18 mouse cellular contexts compared by ENCODE assay signal in genomic region chr5:106748527-106749138, GRCm38 (mm10). TPM values are rescaled to one million over a fixed set of nuclear protein-coding genes. Genes with fewer than 3 reads are reported as not detected.
DNase-seq lines count a peak whose midpoint lies in the region; ATAC-seq lines count a peak whose summit lies in the region.
"Had no signal": no experiment of that assay in that cellular context is flagged by ENCODE, and none has a peak within 500 bp of the region (broad histone marks: within the 10 kb centered on the region; RNA-seq: fewer than 3 reads in every experiment).

No protein-coding gene starts in this region.

- no peak overlapping the region for H3K4me2 ChIP-seq in neural tube, embryonic 11.5 days (ENCODE audit: low read depth)
- H3K4me2 ChIP-seq in neural tube, embryonic 15.5 days: no peak overlapping the region
- no peak overlapping the region for H3K4me2 ChIP-seq in hindbrain, embryonic 12.5 days (replicated peaks)
- no peak overlapping the region for H3K4me2 ChIP-seq in midbrain, embryonic 12.5 days (replicated peaks)
- H3K4me2 ChIP-seq: heart, embryonic 13.5 days; kidney, embryonic 15.5 days; limb, embryonic 13.5 days; liver, embryonic 13.5 days had no signal

- H3K4me1 ChIP-seq in neural tube, embryonic 11.5 days (ENCODE audit: control insufficient read depth, insufficient read depth, low read length): no peaks in the 10 kb centered on the region
- no peaks in the 10 kb centered on the region for H3K4me1 ChIP-seq in neural tube, embryonic 15.5 days
- H3K4me1 ChIP-seq in hindbrain, embryonic 12.5 days: peaks cover 7% of the 10 kb centered on the region
- H3K4me1 ChIP-seq in midbrain, embryonic 12.5 days: no peaks in the 10 kb centered on the region
- H3K4me1 ChIP-seq: heart, embryonic 13.5 days; kidney, embryonic 15.5 days; limb, embryonic 13.5 days; liver, embryonic 13.5 days had no signal

- H3K36me3 ChIP-seq in neural tube, embryonic 11.5 days (ENCODE audit: control insufficient read depth, insufficient read depth, low read length): no peaks in the 10 kb centered on the region
- H3K36me3 ChIP-seq in neural tube, embryonic 15.5 days: no peaks in the 10 kb centered on the region
- no peaks in the 10 kb centered on the region for H3K36me3 ChIP-seq in hindbrain, embryonic 12.5 days
- no peaks in the 10 kb centered on the region for H3K36me3 ChIP-seq in midbrain, embryonic 12.5 days
- H3K36me3 ChIP-seq: heart, embryonic 13.5 days; kidney, embryonic 15.5 days; limb, embryonic 13.5 days; liver, embryonic 13.5 days had no signal

- DNase-seq in neural tube, embryonic 11.5 days (ENCODE audit: low spot score): peak; percentile 29
- no peak for DNase-seq in cerebellum, adult 8-10 months
- no peak for DNase-seq in left cerebral cortex, adult 11 months (ENCODE audit: low spot score)
- no peak for DNase-seq in cerebellum, postnatal 14 days
- DNase-seq: cerebellum, adult 9-11 months; gastrocnemius, postnatal 14 days; heart, adult 18-20 months; heart, postnatal 36 days; liver, embryonic 13.5 days had no signal

- H3K27me3 ChIP-seq in neural tube, embryonic 11.5 days (ENCODE audit: control insufficient read depth, insufficient read depth, low read length): no peaks in the 10 kb centered on the region
- no peaks in the 10 kb centered on the region for H3K27me3 ChIP-seq in neural tube, embryonic 15.5 days (replicated peaks)
- no peaks in the 10 kb centered on the region for H3K27me3 ChIP-seq in hindbrain, embryonic 12.5 days
- H3K27me3 ChIP-seq in midbrain, embryonic 12.5 days: no peaks in the 10 kb centered on the region
- H3K27me3 ChIP-seq: heart, embryonic 13.5 days; kidney, embryonic 15.5 days; limb, embryonic 13.5 days had no signal

- ATAC-seq in neural tube, embryonic 11.5 days (ENCODE audit: insufficient read depth, low FRiP score, low TSS enrichment): no peak
- no peak for ATAC-seq in neural tube, embryonic 15.5 days (ENCODE audit: low FRiP score)
- peak; percentile 71 for ATAC-seq in hindbrain, embryonic 12.5 days (ENCODE audit: low FRiP score)
- peak; percentile 66 for ATAC-seq in midbrain, embryonic 12.5 days (ENCODE audit: low FRiP score, low read depth)
- ATAC-seq: forebrain, embryonic 14.5 days; intestine, embryonic 16.5 days; lung, postnatal 0 days had no signal

- 71% methylated on average over 12 of the region's 12 CpGs for WGBS in neural tube, embryonic 11.5 days
- 58% methylated on average over 12 of the region's 12 CpGs for WGBS in neural tube, embryonic 15.5 days
- WGBS in hindbrain, embryonic 12.5 days: 47% methylated on average over 12 of the region's 12 CpGs
- WGBS in midbrain, embryonic 12.5 days: 64% methylated on average over 12 of the region's 12 CpGs

- no peaks in the 10 kb centered on the region for H3K9me3 ChIP-seq in neural tube, embryonic 11.5 days (ENCODE audit: control insufficient read depth, low read length)
- H3K9me3 ChIP-seq in neural tube, embryonic 15.5 days (replicated peaks): no peaks in the 10 kb centered on the region
- H3K9me3 ChIP-seq in hindbrain, embryonic 12.5 days (replicated peaks): no peaks in the 10 kb centered on the region
- no peaks in the 10 kb centered on the region for H3K9me3 ChIP-seq in midbrain, embryonic 12.5 days
- H3K9me3 ChIP-seq: heart, embryonic 13.5 days; kidney, embryonic 15.5 days; limb, embryonic 13.5 days; liver, embryonic 13.5 days had no signal

- H3K4me3 ChIP-seq in neural tube, embryonic 11.5 days (ENCODE audit: low read depth, low read length): no peak overlapping the region
- no peak overlapping the region for H3K4me3 ChIP-seq in neural tube, embryonic 15.5 days (replicated peaks)
- no peak overlapping the region for H3K4me3 ChIP-seq in hindbrain, embryonic 12.5 days
- no peak overlapping the region for H3K4me3 ChIP-seq in midbrain, embryonic 12.5 days
- H3K4me3 ChIP-seq: heart, embryonic 13.5 days; kidney, embryonic 15.5 days; limb, embryonic 13.5 days; liver, embryonic 13.5 days had no signal

- H3K9ac ChIP-seq in neural tube, embryonic 11.5 days (ENCODE audit: low read length): no peak overlapping the region
- H3K9ac ChIP-seq in neural tube, embryonic 15.5 days (replicated peaks): no peak overlapping the region
- H3K9ac ChIP-seq in hindbrain, embryonic 12.5 days: no peak overlapping the region
- H3K9ac ChIP-seq in midbrain, embryonic 12.5 days (replicated peaks): no peak overlapping the region
- H3K9ac ChIP-seq: heart, embryonic 13.5 days; kidney, embryonic 15.5 days; limb, embryonic 13.5 days; liver, embryonic 13.5 days had no signal

- H3K27ac ChIP-seq in neural tube, embryonic 11.5 days (ENCODE audit: low read depth, low read length): 0 out of 2 replicates have a peak overlapping the region, but pooled peaks have one; percentile 23
- H3K27ac ChIP-seq in neural tube, embryonic 15.5 days (replicated peaks): no peak overlapping the region
- H3K27ac ChIP-seq in hindbrain, embryonic 12.5 days: peak overlapping the region; percentile 48
- H3K27ac ChIP-seq in midbrain, embryonic 12.5 days (replicated peaks): no peak overlapping the region
- H3K27ac ChIP-seq: heart, embryonic 13.5 days; kidney, embryonic 15.5 days; limb, embryonic 13.5 days; liver, embryonic 13.5 days had no signal

RNA-seq across cellular contexts. Expression of gene Zfp644, which starts 51.5 kb away (rescaled TPM):
- 66.8 and 77.1 TPM in 2 replicates for polyA plus RNA-seq in neural tube, embryonic 11.5 days (2014; fragmentation: Nextera tagmentation; extraction: Ambion mirVana)
- 58.3 and 63.2 TPM in 2 replicates for polyA plus RNA-seq in neural tube, embryonic 15.5 days (2015; fragmentation: Nextera tagmentation; extraction: Ambion mirVana)
- 79.2 and 82.9 TPM in 2 replicates for polyA plus RNA-seq in hindbrain, embryonic 12.5 days (2016; fragmentation: Nextera tagmentation; extraction: Ambion mirVana)
- 82.0 and 85.8 TPM in 2 replicates for polyA plus RNA-seq in midbrain, embryonic 12.5 days (2016; fragmentation: Nextera tagmentation; extraction: Ambion mirVana)

Comparison
In these comparisons a context has a peak if more than half of its experiments do, and no peak if none do; other contexts are left out.
1. H3K27ac ChIP-seq: peak in neural tube, embryonic 11.5 days (single experiment) and hindbrain, embryonic 12.5 days (single experiment); none in neural tube, embryonic 15.5 days (single experiment) and midbrain, embryonic 12.5 days (single experiment).
2. ATAC-seq: peak in hindbrain, embryonic 12.5 days (single experiment) and midbrain, embryonic 12.5 days (single experiment); none in neural tube, embryonic 11.5 days (single experiment) and neural tube, embryonic 15.5 days (single experiment).